Mouse (Mus musculus) midbrain, postnatal 0 days (tissue): ENCODE measurements at regions not wholly inside any gene's neighbourhood (a gene's known extent, or its start where the extent isn't known, plus 50 kb on each side); places are given as distances from the start of the nearest gene placed in this dataset.

Source experiments
- ATAC-seq: fragments of 200-750 bp; cut with Nextera tagmentation; 2 replicates; pipeline ENCODE4 v1.8.0; 2017; ENCODE audit warnings: moderate number of reproducible peaks, mild to moderate bottlenecking, moderate TSS enrichment, moderate library complexity; ENCODE audit not compliant: low FRiP score
- DNase-seq: peaks from one replicate; pipeline ENCODE4 v3.0.0-alpha.2; 2015; ENCODE audit warnings: low spot score
- H3K27ac ChIP-seq: fragments of 300-500 bp; sonication (generic); 2 replicates; pipeline ENCODE4 v1.5.1; 2014; ENCODE audit warnings: low read depth, mild to moderate bottlenecking, low read length, mixed read lengths
- H3K27me3 ChIP-seq: fragments of 300-500 bp; sonication (generic); 2 replicates; pipeline ENCODE4 v1.6.1; 2014; ENCODE audit warnings: low read length, control low read depth, mixed read lengths; ENCODE audit not compliant: insufficient read depth
- H3K36me3 ChIP-seq: fragments of 300-500 bp; sonication (generic); 2 replicates; pipeline ENCODE4 v1.6.1; 2014; ENCODE audit warnings: low read length, control low read depth, mixed read lengths; ENCODE audit not compliant: insufficient read depth
- H3K4me1 ChIP-seq: fragments of 300-500 bp; sonication (generic); 2 replicates; pipeline ENCODE4 v1.6.1; 2014; ENCODE audit warnings: mild to moderate bottlenecking, control low read depth, antibody characterized with exemption, low read length, mixed read lengths; ENCODE audit not compliant: insufficient read depth
- H3K4me2 ChIP-seq: fragments of 300-500 bp; sonication (generic); 2 replicates; pipeline ENCODE4 v1.6.1; 2014; ENCODE audit warnings: low read depth, mild to moderate bottlenecking, low read length, mixed read lengths; ENCODE audit not compliant: poor library complexity, severe bottlenecking
- H3K4me3 ChIP-seq: fragments of 300-500 bp; sonication (generic); 2 replicates; pipeline ENCODE4 v1.5.1; 2014; ENCODE audit warnings: low read depth, mild to moderate bottlenecking, low read length, moderate library complexity
- H3K9ac ChIP-seq: fragments of 300-500 bp; sonication (generic); replicated peaks from 2 replicates; pipeline ENCODE4 v1.6.1; 2014; ENCODE audit warnings: mild to moderate bottlenecking, low read length, moderate library complexity, mixed read lengths; ENCODE audit not compliant: poor library complexity, severe bottlenecking
- H3K9me3 ChIP-seq: fragments of 300-500 bp; sonication (generic); 2 replicates; pipeline ENCODE4 v1.6.1; 2016; ENCODE audit warnings: low read length, control low read depth
- CTCF ChIP-seq: IDR thresholded peaks from 2 replicates; pipeline ENCODE4 v1.5.1; 2016; ENCODE audit warnings: antibody characterized with exemption, mild to moderate bottlenecking
- WGBS: fragments of 180-500 bp; shearing (Covaris S2); extraction: QIAGEN DNeasy Blood & Tissue Kit; methylation state at CpG from one replicate; pipeline ENCODE4 v1.1.7; 2014; 5-methylcytosine and 5-hydroxymethylcytosine counted together

GRCm38 (mm10) chr7:135924641-135925040 lies 208.5 kb upstream of the Mki67 start:
- ATAC-seq (no peak), DNase-seq (no peak)
- WGBS = 71% methylated on average over 4 of the region's 4 CpGs
- H3K27me3 ChIP-seq = no peaks in the 10 kb centered on the region
- TF ChIP-seq CTCF = no peak
- no peaks in the 10 kb centered on the region for H3K4me1 ChIP-seq
- no peaks in the 10 kb centered on the region for H3K36me3 ChIP-seq
- H3K9ac ChIP-seq = no peak overlapping the region
- no peak overlapping the region for H3K4me3 ChIP-seq
- H3K9me3 ChIP-seq = no peaks in the 10 kb centered on the region
- no peak overlapping the region for H3K4me2 ChIP-seq
- no peak overlapping the region for H3K27ac ChIP-seq

GRCm38 (mm10) chr7:135930091-135930490 lies 213.9 kb upstream of the Mki67 start:
- Histone ChIP-seq H3K4me2 (no peak overlapping the region), H3K27me3 (no peaks in the 10 kb centered on the region), H3K9ac (no peak overlapping the region), H3K9me3 (no peaks in the 10 kb centered on the region), H3K4me3 (no peak overlapping the region), H3K27ac (no peak overlapping the region), H3K4me1 (no peaks in the 10 kb centered on the region), H3K36me3 (no peaks in the 10 kb centered on the region)
- 82% methylated on average over 1 of the region's 1 CpGs for WGBS
- DNase-seq = no peak
- no peak for ATAC-seq
- TF ChIP-seq CTCF = no peak

GRCm38 (mm10) chr7:135932595-135933175 lies 216.5 kb upstream of the Mki67 start:
- H3K9me3 ChIP-seq = no peaks in the 10 kb centered on the region
- no peak for TF ChIP-seq CTCF
- DNase-seq (peak; percentile 70), ATAC-seq (no peak)
- H3K36me3 ChIP-seq = no peaks in the 10 kb centered on the region
- no peaks in the 10 kb centered on the region for H3K27me3 ChIP-seq
- H3K27ac ChIP-seq = no peak overlapping the region
- H3K4me3 ChIP-seq = no peak overlapping the region
- H3K4me1 ChIP-seq = no peaks in the 10 kb centered on the region
- 82% methylated on average over 5 of the region's 5 CpGs for WGBS
- no peak overlapping the region for H3K9ac ChIP-seq
- H3K4me2 ChIP-seq = no peak overlapping the region

GRCm38 (mm10) chr7:135935180-135935579 lies 219.0 kb upstream of the Mki67 start:
- WGBS = 80% methylated on average over 1 of the region's 1 CpGs
- H3K9ac ChIP-seq = no peak overlapping the region
- H3K27me3 ChIP-seq = no peaks in the 10 kb centered on the region
- no peak overlapping the region for H3K4me3 ChIP-seq
- TF ChIP-seq CTCF = no peak
- H3K4me1 ChIP-seq = no peaks in the 10 kb centered on the region
- H3K36me3 ChIP-seq = no peaks in the 10 kb centered on the region
- no peak overlapping the region for H3K27ac ChIP-seq
- no peaks in the 10 kb centered on the region for H3K9me3 ChIP-seq
- ATAC-seq = no peak
- DNase-seq = no peak
- no peak overlapping the region for H3K4me2 ChIP-seq

GRCm38 (mm10) chr7:135937465-135937864 lies 221.3 kb upstream of the Mki67 start:
- no peak overlapping the region for H3K4me3 ChIP-seq
- no peaks in the 10 kb centered on the region for H3K36me3 ChIP-seq
- ATAC-seq (no peak), DNase-seq (no peak)
- no peak overlapping the region for H3K9ac ChIP-seq
- no peak overlapping the region for H3K4me2 ChIP-seq
- WGBS = 91% methylated on average over 3 of the region's 3 CpGs
- no peaks in the 10 kb centered on the region for H3K9me3 ChIP-seq
- H3K27ac ChIP-seq = no peak overlapping the region
- no peaks in the 10 kb centered on the region for H3K27me3 ChIP-seq
- H3K4me1 ChIP-seq = no peaks in the 10 kb centered on the region
- TF ChIP-seq CTCF = no peak

GRCm38 (mm10) chr7:135939341-135939740 lies 223.2 kb upstream of the Mki67 start:
- TF ChIP-seq CTCF = no peak
- H3K4me1 ChIP-seq = no peaks in the 10 kb centered on the region
- H3K36me3 ChIP-seq = no peaks in the 10 kb centered on the region
- H3K4me2 ChIP-seq = no peak overlapping the region
- no peaks in the 10 kb centered on the region for H3K9me3 ChIP-seq
- no peak overlapping the region for H3K4me3 ChIP-seq
- WGBS = 83% methylated on average over 5 of the region's 5 CpGs
- DNase-seq (no peak), ATAC-seq (no peak)
- H3K27me3 ChIP-seq = no peaks in the 10 kb centered on the region
- H3K27ac ChIP-seq = no peak overlapping the region
- no peak overlapping the region for H3K9ac ChIP-seq
